Mouse (Mus musculus) heart, embryonic 14.5 days (tissue): ENCODE measurements at regions not wholly inside any gene's neighbourhood (a gene's known extent, or its start where the extent isn't known, plus 50 kb on each side); places are given as distances from the start of the nearest gene placed in this dataset.
A peak's percentile ranks its signal among the peaks of the same experiment; 100 is the strongest.

Experiments used
- ATAC-seq: fragments of 200-750 bp; cut with Nextera tagmentation; 2 replicates; pipeline ENCODE4 v1.8.0; 2017; ENCODE audit warnings: low read depth, moderate TSS enrichment; ENCODE audit not compliant: insufficient number of reproducible peaks, insufficient read depth, low FRiP score
- H3K27ac ChIP-seq, 2 experiments: fragments of 200-500 bp in 1 of 2; fragments of 300-500 bp in 1 of 2; sonication (generic) in 1 of 2; replicated peaks in 1 of 2; 2 replicates each; pipeline ENCODE4 v1.5.1; 2012 to 2014; ENCODE audit warnings: low read depth in 2 of 2, low read length in 2 of 2, control low read depth in 1 of 2, mild to moderate bottlenecking in 1 of 2, mixed read lengths in 1 of 2; ENCODE audit not compliant: control insufficient read depth in 1 of 2, insufficient read depth in 1 of 2
- H3K27me3 ChIP-seq: fragments of 300-500 bp; sonication (generic); 2 replicates; pipeline ENCODE4 v1.6.1; 2014; ENCODE audit warnings: mild to moderate bottlenecking, low read length, control low read depth; ENCODE audit not compliant: control insufficient read depth, insufficient read depth
- H3K36me3 ChIP-seq: fragments of 300-500 bp; sonication (generic); 2 replicates; pipeline ENCODE4 v1.6.1; 2014; ENCODE audit warnings: mild to moderate bottlenecking, control low read depth, low read length, mixed read lengths; ENCODE audit not compliant: control insufficient read depth, insufficient read depth
- H3K4me1 ChIP-seq, 2 experiments: fragments of 200-500 bp in 1 of 2; fragments of 300-500 bp in 1 of 2; sonication (generic) in 1 of 2; 2 replicates each; pipeline ENCODE4 v1.6.1; 2012 to 2014; ENCODE audit warnings: low read length in 2 of 2, control low read depth in 1 of 2, mixed read lengths in 1 of 2; ENCODE audit not compliant: control insufficient read depth in 2 of 2, insufficient read depth in 2 of 2
- H3K4me2 ChIP-seq: fragments of 300-500 bp; sonication (generic); 2 replicates; pipeline ENCODE4 v1.6.1; 2014; ENCODE audit warnings: mild to moderate bottlenecking, low read length
- H3K4me3 ChIP-seq, 2 experiments: fragments of 200-500 bp in 1 of 2; fragments of 300-500 bp in 1 of 2; sonication (generic) in 1 of 2; 2 replicates each; pipeline ENCODE4 v1.5.1; 2012 to 2014; ENCODE audit warnings: low read length in 2 of 2, mild to moderate bottlenecking in 2 of 2, control low read depth in 1 of 2, low read depth in 1 of 2, moderate library complexity in 1 of 2; ENCODE audit not compliant: control insufficient read depth in 1 of 2, insufficient read depth in 1 of 2
- H3K9ac ChIP-seq: fragments of 300-500 bp; sonication (generic); 2 replicates; pipeline ENCODE4 v1.6.1; 2014; ENCODE audit warnings: mild to moderate bottlenecking, low read length
- H3K9me3 ChIP-seq: fragments of 300-500 bp; sonication (generic); 2 replicates; pipeline ENCODE4 v1.6.1; 2016; ENCODE audit warnings: low read length, control low read depth; ENCODE audit not compliant: control insufficient read depth
- WGBS: fragments of 180-500 bp; shearing (Covaris S2); extraction: QIAGEN DNeasy Blood & Tissue Kit; methylation state at CpG from one replicate; pipeline ENCODE4 v1.1.7; 2014; 5-methylcytosine and 5-hydroxymethylcytosine counted together

DNA sequence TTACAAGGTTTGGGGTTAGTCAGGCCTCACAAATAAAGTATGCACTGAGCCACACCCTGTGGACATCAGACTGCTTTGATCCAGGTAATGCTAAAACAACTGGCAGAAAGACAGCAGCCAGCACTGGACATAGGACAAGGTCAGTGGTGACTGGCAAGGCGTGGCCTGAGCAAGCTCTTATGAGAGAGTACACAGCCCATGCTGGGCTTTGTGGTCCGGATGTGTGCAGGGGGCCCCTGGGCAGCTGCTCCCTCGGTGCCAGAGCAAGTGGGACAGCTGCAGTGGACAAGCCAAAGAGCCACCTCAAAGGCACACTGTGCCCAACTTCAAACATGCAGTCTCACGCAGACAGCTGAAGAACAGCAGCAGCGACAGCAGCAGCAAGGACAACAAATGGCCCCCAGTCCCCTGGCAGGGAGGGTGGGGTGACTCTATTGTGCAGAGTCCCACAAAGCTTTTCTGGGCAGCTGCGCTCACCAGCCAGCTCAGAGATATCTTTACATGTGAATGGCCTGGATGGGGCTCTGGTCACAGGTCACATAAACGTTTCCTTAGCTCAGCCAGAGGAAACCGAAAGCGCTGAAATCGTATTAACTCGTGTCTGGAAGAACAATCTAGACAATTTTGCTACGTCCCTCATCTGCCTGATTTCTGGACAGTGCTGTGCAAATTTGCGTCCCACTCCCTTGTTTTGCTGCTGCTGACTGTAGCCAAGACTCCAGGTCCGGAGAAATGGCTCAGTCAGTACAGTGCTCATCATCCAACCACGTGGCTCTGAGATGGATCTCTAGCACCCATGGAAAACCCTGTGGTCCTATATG, 113.5 kb downstream of the Zbtb18 start:
- peak overlapping the region; percentile 51 for H3K9ac ChIP-seq

DNA sequence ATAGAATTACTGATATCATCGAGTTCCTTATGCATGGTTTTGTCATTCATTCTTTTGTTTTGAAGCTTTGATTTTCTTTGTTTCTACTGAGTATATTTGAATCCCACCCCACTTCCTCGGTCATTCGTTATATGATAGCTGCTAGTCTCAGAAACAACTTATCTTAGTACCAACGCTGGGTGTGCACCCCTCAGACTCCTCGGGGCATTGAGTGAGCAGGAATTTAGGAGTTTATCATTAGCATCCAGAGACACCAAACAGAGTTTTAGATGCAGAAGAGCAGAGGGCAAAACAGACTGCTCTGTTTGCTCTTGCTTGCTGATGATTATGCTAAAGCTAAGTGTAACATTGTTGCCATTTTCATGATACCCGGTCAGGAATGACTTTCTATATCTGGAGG, 115.3 kb downstream of the Zbtb18 start:
- Histone ChIP-seq H3K4me3 (no peak overlapping the region), H3K4me1 (peaks cover 4 to 6% of the 10 kb centered on the region in 2 experiments; a peak in 2 of 4 replicates), H3K9ac (no peak overlapping the region), H3K4me2 (no peak overlapping the region), H3K36me3 (no peaks in the 10 kb centered on the region), H3K27ac (no peak overlapping the region), H3K9me3 (no peaks in the 10 kb centered on the region), H3K27me3 (no peaks in the 10 kb centered on the region)
- WGBS = 52% methylated on average over 6 of the region's 6 CpGs
- no peak for ATAC-seq

More for the DNA sequence above, 113.5 kb downstream of the Zbtb18 start:
- Histone ChIP-seq H3K9me3 (no peaks in the 10 kb centered on the region), H3K4me3 (peak overlapping the region in 1 of 2 experiments; percentile 11; a peak in 1 of 4 replicates), H3K4me1 (peaks cover 4 to 6% of the 10 kb centered on the region in 2 experiments; a peak in 2 of 4 replicates), H3K36me3 (no peaks in the 10 kb centered on the region), H3K4me2 (peak overlapping the region; percentile 53), H3K27me3 (no peaks in the 10 kb centered on the region), H3K27ac (0 out of 4 replicates have a peak overlapping the region, but pooled peaks have one; percentile 17 to 50)
- 43% methylated on average over 15 of the region's 15 CpGs for WGBS
- peak; percentile 64; the same call in 1 of the 2 replicates for ATAC-seq

DNA sequence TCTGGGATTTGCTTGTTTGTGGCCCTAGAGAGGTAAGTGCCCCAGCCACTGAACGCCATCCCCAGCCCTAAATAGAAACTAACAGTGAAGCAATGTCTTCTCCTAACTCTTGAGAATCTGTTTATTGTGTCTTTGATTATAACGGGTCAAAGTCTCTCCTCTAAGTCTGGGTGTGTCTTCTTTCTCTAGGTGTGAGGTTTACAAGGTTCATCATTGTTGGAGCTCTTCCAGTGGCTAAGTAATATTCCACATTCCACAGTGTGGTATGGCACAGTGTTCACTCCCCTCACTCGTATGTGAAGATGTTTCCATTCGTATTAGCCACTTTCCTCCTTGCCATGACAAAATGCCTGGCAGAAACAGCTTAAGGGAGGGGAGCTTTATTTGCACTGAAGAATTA, 115.7 kb downstream of the Zbtb18 start:
- Histone ChIP-seq H3K4me3 (no peak overlapping the region), H3K27me3 (no peaks in the 10 kb centered on the region), H3K4me2 (no peak overlapping the region), H3K9ac (no peak overlapping the region), H3K36me3 (no peaks in the 10 kb centered on the region), H3K27ac (no peak overlapping the region), H3K9me3 (no peaks in the 10 kb centered on the region), H3K4me1 (peaks cover 4 to 6% of the 10 kb centered on the region in 2 experiments; a peak in 2 of 4 replicates)
- WGBS = 49% methylated on average over 4 of the region's 4 CpGs
- no peak for ATAC-seq

DNA sequence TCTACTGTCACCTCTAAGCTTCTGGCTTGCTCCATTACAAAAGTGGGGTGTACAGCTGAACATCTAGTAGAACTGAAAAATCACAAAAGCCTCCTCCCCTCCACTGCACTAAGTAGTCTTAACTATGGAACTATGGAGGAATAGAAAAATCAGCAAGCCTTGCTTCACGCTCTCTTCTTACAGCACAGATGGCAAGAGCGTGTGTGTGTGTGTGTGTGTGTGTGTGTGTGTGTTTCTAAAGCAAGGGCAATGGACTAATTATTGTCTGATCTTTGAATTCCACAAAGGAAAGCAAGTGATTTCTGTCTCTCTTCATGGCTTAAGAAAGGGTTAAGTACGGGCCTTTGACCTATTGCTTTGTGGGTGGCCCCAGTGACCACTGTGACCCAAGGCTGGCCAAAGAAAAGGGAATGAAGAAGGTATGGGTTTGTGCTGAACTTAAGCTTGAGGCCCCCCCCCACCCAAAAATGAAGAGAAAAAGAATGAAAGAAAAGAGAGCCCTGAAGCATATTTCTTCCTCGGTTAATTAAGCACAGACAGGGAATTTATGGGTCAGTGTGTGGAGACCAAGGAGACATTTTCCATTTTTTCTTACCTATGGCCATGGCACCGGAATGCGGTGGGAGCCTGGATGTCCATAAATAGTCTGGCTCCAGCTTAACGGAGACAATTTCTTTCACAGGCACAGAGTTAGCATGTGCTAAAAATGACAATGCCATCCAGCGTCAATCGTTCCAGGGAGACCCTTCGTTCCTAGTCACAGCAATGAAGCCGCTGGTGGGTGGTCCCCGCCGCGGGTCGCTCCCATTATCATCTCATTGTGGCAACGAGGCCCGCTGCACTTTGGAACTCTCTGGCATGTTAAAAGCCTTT, 119.8 kb downstream of the Zbtb18 start:
- no peaks in the 10 kb centered on the region for H3K36me3 ChIP-seq
- H3K9me3 ChIP-seq = no peaks in the 10 kb centered on the region
- no peak for ATAC-seq
- H3K9ac ChIP-seq = no peak overlapping the region
- no peak overlapping the region for H3K27ac ChIP-seq
- 60% methylated on average over 17 of the region's 17 CpGs for WGBS
- H3K4me3 ChIP-seq = no peak overlapping the region
- 0 out of 2 replicates have a peak overlapping the region, but pooled peaks have one; percentile 25 for H3K4me2 ChIP-seq
- H3K27me3 ChIP-seq = no peaks in the 10 kb centered on the region
- H3K4me1 ChIP-seq = no peaks in the 10 kb centered on the region; a peak in 1 of 4 replicates

DNA sequence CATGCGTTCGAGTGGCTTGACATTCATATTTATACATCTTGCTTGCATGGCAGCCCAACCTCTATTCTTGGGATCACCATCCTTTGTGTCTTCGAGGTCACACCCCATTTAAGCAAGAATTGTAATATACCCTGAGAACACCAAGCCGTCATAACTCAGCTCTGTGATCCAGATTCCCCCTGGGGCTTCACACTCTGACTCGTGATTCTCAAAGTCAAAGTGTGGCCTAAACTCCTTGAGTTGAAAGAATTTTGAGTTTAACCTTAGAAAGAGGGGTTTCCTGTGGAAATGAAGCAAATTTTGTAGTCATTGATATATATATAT, 120.4 kb downstream of the Zbtb18 start:
- no peaks in the 10 kb centered on the region for H3K9me3 ChIP-seq
- WGBS = 73% methylated on average over 5 of the region's 5 CpGs
- no peaks in the 10 kb centered on the region for H3K27me3 ChIP-seq
- no peak overlapping the region for H3K4me3 ChIP-seq
- H3K9ac ChIP-seq = no peak overlapping the region
- no peak overlapping the region for H3K27ac ChIP-seq
- H3K4me2 ChIP-seq = 0 out of 2 replicates have a peak overlapping the region, but pooled peaks have one; percentile 25
- ATAC-seq = no peak
- H3K36me3 ChIP-seq = no peaks in the 10 kb centered on the region
- H3K4me1 ChIP-seq = no peaks in the 10 kb centered on the region; a peak in 1 of 4 replicates

DNA sequence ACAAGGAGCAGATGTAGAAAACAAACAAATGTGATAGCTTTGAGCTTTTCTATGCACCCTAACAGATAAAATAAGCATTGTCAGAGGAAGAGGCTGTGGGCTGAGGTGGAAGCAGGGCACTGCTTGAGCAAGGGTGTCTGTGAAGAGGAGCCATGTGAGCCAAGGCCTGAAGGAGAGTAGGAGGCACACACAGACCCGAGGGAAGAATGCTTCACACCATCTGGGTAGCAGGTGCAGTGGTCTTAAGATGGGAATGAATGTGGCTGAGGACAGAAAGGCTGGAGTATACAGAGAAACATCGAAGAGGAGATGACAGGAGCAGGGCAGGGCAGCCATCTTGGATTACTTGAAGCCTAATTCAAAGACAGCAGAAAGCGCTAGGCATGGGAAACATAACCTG, 123.5 kb downstream of the Zbtb18 start:
- Histone ChIP-seq H3K27ac (no peak overlapping the region), H3K9me3 (no peaks in the 10 kb centered on the region), H3K9ac (no peak overlapping the region), H3K4me1 (peaks cover 0 to 3% of the 10 kb centered on the region in 2 experiments; a peak in 1 of 4 replicates), H3K27me3 (no peaks in the 10 kb centered on the region), H3K4me2 (no peak overlapping the region), H3K4me3 (no peak overlapping the region), H3K36me3 (no peaks in the 10 kb centered on the region)
- WGBS = 75% methylated on average over 3 of the region's 3 CpGs
- no peak for ATAC-seq

DNA sequence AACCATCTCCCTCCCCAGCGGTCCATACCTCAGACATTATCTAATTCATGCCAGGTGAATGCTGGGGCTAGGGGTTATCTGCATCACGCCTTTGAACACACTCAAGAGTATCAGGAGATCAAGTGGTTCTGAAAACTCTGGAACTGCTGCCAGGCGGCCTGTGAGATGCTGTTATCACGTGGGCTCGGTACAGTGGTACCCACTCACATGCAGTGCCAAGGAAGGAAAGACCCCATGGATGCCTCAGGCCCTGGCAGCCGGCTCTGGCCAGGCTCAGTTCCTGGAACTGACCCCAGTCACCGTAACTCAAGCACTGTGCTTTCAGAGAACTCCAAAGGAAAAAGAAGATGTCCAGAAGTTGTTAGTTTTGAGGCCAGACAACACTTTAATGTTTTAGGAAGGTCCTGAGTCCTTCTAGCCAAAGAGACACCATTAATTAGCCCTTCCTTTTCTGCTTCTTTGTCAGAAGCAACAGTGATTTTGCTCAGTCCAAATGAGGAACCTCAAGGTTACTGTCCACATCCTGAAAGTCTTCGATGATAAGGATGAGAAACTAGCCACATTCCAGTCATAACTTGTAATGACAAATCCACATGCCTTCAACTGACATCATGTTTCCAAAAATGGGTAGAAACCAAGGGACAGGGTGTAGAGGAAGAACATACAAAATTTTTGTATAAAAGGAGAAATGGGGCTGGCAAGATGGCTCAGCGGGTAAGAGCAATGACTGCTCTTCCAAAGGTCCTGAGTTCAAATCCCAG, 126.1 kb downstream of the Zbtb18 start:
- WGBS = 50% methylated on average over 9 of the region's 9 CpGs
- no peaks in the 10 kb centered on the region for H3K27me3 ChIP-seq
- H3K9ac ChIP-seq = no peak overlapping the region
- H3K27ac ChIP-seq = no peak overlapping the region
- no peak for ATAC-seq
- H3K4me1 ChIP-seq = peaks cover 0 to 4% of the 10 kb centered on the region in 2 experiments; a peak in 1 of 4 replicates
- no peaks in the 10 kb centered on the region for H3K9me3 ChIP-seq
- H3K36me3 ChIP-seq = no peaks in the 10 kb centered on the region
- H3K4me3 ChIP-seq = no peak overlapping the region
- H3K4me2 ChIP-seq = no peak overlapping the region
